Mouse (Mus musculus) C2C12 (cell line): Measurements from ENCODE around the gene Daam1.

ENCODE experiments used
- CEBPB ChIP-seq: IDR thresholded peaks from one replicate; pipeline ENCODE4 v1.6.1; 2011; ENCODE audit warnings: low read depth, mild to moderate bottlenecking, control low read depth, moderate library complexity
- CTCF ChIP-seq: IDR thresholded peaks from one replicate; pipeline ENCODE4 v1.5.1; 2011; ENCODE audit not compliant: control insufficient read depth, insufficient read depth, insufficient read length
- FOSL1 ChIP-seq: IDR thresholded peaks from one replicate; pipeline ENCODE4 v1.8.0; 2011; ENCODE audit warnings: mild to moderate bottlenecking, low read length; ENCODE audit not compliant: poor library complexity, insufficient read depth, severe bottlenecking
- MAX ChIP-seq: IDR thresholded peaks from one replicate; pipeline ENCODE4 v1.6.1; 2011; ENCODE audit warnings: mild to moderate bottlenecking, control low read depth
- MYOD1 ChIP-seq: IDR thresholded peaks from one replicate; pipeline ENCODE4 v1.6.1; 2011; ENCODE audit warnings: low read depth; ENCODE audit not compliant: control insufficient read depth, insufficient read length
- MYOG ChIP-seq: IDR thresholded peaks from one replicate; pipeline ENCODE4 v1.6.1; 2011; ENCODE audit not compliant: control insufficient read depth, insufficient read length; ENCODE audit errors: extremely low read depth
- USF1 ChIP-seq: IDR thresholded peaks from one replicate; pipeline ENCODE4 v1.6.1; 2011; ENCODE audit warnings: low read depth, mild to moderate bottlenecking, control low read depth, moderate library complexity

DNA sequence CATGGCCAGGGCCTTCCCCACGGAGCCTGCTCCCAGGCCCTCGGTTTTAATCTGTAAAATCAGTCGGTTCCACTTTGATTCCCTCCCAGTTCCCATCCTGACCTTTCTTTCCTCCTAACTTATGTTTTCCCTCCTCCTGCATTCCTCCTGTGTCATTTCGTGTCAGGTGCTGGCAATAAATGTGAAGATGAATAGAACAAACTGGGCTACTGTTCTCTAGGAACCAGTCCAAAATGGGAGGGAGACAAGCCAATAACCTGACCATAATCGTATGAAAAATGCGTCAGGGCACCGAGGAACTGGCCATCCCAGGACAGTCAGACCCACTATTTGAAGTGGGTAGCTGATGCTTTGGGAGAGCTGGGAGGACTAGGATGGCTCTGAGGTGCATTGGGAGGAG is 79.4 kb downstream of the Daam1 start:
- TF ChIP-seq CTCF (no peak), CEBPB (no peak), MAX (no peak), USF1 (no peak), MYOG (no peak), MYOD1 (no peak), FOSL1 (no peak)
